Mouse (Mus musculus): ENCODE measurements around the gene Gm12248. TPM values are rescaled to one million over a fixed set of nuclear protein-coding genes. Genes with fewer than 3 reads are reported as not detected.

The Gm12248 gene
- not detected for total RNA-seq (2018; cell fraction: chromatin; rRNA removed)
- not detected for total RNA-seq (2018; cell fraction: cytosol; rRNA removed)
- not detected for total RNA-seq (2018; cell fraction: nucleus; rRNA removed)
- polyA plus RNA-seq (2018) = not detected in 3 replicates

DNA sequence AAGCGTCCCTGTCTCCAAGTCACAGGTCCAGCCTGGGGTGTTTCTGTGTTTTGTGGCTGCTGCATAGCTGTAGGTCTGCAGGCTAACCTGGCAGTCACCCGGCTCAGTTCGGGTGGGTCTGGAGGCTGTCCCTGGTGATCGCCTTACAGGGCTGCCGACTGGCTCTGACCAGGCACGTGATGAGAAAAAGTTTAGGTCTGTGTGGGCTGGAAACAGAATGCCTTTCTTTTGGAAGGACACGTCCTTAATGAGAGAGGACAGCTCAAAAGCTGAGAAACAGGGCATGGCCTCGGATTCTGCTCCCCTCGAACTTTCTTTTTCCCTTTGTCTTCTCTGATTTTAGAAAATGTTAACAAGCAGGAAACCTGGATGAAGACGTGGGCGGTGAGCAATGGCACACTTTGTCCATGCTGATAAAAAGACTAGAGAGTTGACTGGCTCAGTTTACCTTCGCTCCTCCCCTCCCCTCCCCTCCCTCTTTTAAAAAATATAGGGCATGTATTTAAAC lies at the start of gene Gm12248:
TSS of gene Gm12248 (minus strand) at position 114 of the 508 bp plus-strand sequence.
- H3K4me3 ChIP-seq (ENCODE audit: inconsistent target) = peak within 1 kb of the TSS; percentile 20
- no peak within 1 kb of the TSS for H3K27ac ChIP-seq
- H3K36me3 ChIP-seq (ENCODE audit: inconsistent target) = no peaks in the 10 kb centered on the region
- no peaks in the 10 kb centered on the region for H3K79me2 ChIP-seq (ENCODE audit: inconsistent target)
- 12% methylated on average over 12 of the region's 12 CpGs for WGBS (ENCODE audit: missing documents)

DNA sequence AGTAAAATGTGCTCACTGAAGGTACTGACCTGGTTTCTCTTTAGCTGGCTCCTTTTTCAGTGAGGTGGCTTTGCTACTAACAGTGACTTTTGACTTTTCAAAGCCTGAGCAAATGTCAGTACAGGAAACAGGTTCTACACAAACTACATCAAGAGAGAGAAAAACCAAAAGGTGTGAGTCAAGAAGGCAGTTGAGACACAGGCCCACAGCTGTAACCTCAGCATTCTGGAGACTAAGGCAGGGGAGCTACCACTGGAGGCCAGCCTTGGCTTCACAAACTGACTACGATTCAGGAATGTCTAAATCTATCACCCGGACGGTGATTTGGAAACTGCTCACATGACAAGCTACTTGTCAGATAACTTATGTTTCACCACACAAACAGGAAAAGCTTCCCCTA lies 46.5 kb upstream of the Gm12248 start:
- Histone ChIP-seq H3K36me3 (ENCODE audit: inconsistent target) (peaks cover 23% of the 10 kb centered on the region; the same call in 1 of the 2 replicates), H3K27ac (no peak overlapping the region), H3K4me3 (ENCODE audit: inconsistent target) (no peak overlapping the region), H3K79me2 (ENCODE audit: inconsistent target) (no peaks in the 10 kb centered on the region)
- 95% methylated on average over 3 of the region's 3 CpGs for WGBS (ENCODE audit: missing documents)

DNA sequence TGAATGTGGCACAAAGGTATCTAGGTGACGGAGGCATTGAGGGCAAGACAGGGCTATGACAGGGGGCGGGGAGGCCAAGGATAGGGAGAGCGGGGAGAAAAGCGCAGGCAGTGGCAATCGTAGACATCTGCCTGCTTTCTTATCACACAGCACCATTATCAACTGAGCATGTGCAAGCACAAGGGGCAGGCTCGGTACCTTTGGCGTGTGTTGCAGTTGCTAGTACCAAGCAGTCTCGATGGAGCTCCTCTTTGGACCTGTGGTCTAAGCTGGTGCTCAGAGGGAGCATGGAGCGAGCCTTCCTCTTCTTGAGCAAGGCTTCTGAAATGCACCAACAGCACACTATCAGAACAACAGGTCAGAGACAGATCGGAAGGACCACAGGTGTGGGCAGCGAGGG lies 45.9 kb upstream of the Gm12248 start:
- Histone ChIP-seq H3K36me3 (ENCODE audit: inconsistent target) (peaks cover 23% of the 10 kb centered on the region; the same call in 1 of the 2 replicates), H3K27ac (no peak overlapping the region), H3K4me3 (ENCODE audit: inconsistent target) (no peak overlapping the region), H3K79me2 (ENCODE audit: inconsistent target) (no peaks in the 10 kb centered on the region)
- 96% methylated on average over 11 of the region's 11 CpGs for WGBS (ENCODE audit: missing documents)

DNA sequence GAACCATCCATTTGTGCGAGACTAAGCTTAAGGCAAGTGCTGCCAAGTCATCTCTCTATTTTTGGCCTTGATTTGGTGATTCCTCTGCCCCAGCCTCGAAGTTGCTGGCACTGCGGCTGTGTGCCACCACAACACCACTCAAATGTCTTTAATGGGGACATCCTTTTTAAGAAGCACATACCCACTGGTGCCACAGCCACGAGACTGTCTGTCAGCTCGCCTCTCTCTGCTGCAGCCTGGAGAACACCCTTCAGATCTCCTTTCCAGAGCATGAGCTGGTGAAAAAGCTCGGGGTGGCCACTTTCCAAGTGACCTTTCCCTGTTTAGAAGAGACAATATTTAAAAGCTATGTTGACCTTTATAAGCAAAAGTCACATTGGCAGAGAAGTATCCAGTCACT lies 43.7 kb upstream of the Gm12248 start:
- H3K79me2 ChIP-seq (ENCODE audit: inconsistent target) = no peaks in the 10 kb centered on the region
- no peak overlapping the region for H3K27ac ChIP-seq
- WGBS (ENCODE audit: missing documents) = 92% methylated on average over 6 of the region's 6 CpGs
- peaks cover 23% of the 10 kb centered on the region for H3K36me3 ChIP-seq (ENCODE audit: inconsistent target)
- H3K4me3 ChIP-seq (ENCODE audit: inconsistent target) = no peak overlapping the region

DNA sequence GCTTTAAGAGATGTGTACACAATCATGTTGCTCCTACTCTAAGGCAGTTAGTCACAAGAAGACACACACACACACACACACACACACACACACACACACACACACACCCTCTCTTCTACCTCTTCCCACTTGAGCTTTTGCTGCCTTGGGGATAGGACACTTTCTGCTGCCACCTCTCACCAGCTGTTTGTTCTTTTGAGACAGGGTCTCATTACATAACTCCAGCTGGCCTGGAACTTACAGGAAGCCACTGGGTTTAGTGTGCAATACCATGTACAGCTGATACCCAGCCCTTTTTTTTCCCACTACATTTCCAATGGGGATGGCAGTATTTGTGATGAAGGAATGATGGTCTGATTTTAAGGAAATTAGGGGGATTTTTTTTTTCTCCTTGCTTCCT lies 42.4 kb upstream of the Gm12248 start:
- peaks cover 20% of the 10 kb centered on the region for H3K36me3 ChIP-seq (ENCODE audit: inconsistent target)
- no peaks in the 10 kb centered on the region for H3K79me2 ChIP-seq (ENCODE audit: inconsistent target)
- H3K27ac ChIP-seq = no peak overlapping the region
- H3K4me3 ChIP-seq (ENCODE audit: inconsistent target) = no peak overlapping the region

DNA sequence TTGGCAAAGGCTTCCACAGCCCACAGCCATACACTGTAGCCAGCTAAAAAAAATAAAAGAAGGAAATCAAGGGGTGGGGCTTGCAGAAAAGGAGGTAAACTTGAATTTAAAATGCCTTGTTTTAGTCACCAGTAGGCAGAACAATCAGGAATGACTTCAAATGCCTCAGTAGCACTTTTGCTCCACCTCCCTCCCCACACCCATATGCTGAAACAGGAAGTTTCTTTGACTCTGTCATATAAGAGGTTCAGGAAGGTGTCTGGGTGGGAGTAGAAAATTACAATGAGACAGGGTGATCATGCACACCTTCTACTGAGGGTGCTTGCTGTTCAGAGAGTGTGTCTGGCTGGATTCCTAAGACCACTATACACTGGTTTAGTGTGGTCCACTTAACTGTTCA lies 41.9 kb upstream of the Gm12248 start:
- H3K4me3 ChIP-seq (ENCODE audit: inconsistent target) = no peak overlapping the region
- H3K79me2 ChIP-seq (ENCODE audit: inconsistent target) = no peaks in the 10 kb centered on the region
- H3K27ac ChIP-seq = no peak overlapping the region
- peaks cover 25% of the 10 kb centered on the region for H3K36me3 ChIP-seq (ENCODE audit: inconsistent target)

DNA sequence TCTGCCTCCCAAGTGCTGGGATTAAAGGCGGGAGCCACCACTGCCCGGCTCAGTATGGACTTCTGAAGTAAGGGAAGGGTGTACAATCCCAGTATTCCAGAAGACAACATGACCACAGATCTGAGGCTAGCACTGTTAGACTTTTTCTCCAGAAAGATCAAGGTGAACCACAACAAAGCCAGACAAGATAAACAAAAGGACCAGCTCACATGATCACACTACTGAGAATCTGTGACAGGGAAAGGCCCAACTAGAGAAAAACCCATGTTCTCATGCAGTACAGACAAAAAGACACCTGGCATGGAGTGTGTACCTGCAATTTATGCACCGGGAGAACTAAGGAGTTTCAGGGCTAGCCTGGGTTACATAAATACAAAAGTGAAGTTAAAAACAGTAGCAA lies 39.1 kb upstream of the Gm12248 start:
- Histone ChIP-seq H3K79me2 (ENCODE audit: inconsistent target) (no peaks in the 10 kb centered on the region), H3K27ac (no peak overlapping the region), H3K36me3 (ENCODE audit: inconsistent target) (peaks cover 29% of the 10 kb centered on the region), H3K4me3 (ENCODE audit: inconsistent target) (no peak overlapping the region)
- WGBS (ENCODE audit: missing documents) = 95% methylated on average over 3 of the region's 3 CpGs

DNA sequence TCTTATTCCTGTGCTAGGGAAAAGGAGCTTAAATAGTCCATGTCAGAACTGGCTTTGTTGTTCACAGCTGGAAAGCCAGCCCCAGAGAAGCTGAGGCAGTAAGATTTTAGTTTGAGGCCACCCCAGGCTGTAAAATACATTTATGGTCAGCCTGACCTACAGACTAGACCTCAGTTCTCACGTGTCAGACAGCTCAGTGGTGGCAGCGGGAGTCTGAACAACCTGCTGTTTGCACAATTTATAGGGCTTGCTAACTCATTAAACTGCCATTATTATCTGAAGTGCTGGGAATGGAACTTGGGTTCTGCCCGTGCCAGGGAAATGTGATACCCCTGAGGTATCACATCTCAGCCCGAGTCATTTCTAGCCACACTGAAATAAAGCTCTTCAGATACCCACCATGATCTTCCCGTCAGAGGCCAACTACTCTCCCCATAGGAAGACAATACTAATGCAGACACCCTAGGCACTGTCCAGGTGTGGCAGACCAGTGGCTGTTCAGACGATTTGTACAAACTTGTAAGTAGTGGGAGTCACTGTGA lies 36.4 kb upstream of the Gm12248 start:
- no peak overlapping the region for H3K4me3 ChIP-seq (ENCODE audit: inconsistent target)
- H3K27ac ChIP-seq = no peak overlapping the region
- no peaks in the 10 kb centered on the region for H3K79me2 ChIP-seq (ENCODE audit: inconsistent target)
- 90% methylated on average over 6 of the region's 6 CpGs for WGBS (ENCODE audit: missing documents)
- peaks cover 25% of the 10 kb centered on the region for H3K36me3 ChIP-seq (ENCODE audit: inconsistent target)

DNA sequence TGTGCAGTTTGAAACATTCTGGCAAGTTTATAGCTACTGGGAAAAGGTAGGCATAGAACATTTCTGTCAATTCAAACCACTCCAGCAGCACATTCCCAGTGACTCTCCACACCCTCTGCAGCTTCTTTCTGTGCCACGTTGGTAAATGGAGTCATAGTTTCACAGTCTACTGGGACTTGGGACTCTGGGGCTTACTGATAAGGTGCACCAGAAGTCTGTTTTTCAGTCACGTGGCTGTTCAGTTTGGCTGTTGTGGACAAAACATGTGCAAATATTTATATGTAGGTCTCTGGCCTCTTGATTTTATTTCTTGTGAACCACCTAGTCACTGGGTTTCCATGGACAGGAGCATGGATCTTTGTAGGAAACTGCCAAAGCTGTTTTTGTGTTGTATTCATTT lies 34.6 kb upstream of the Gm12248 start:
- Histone ChIP-seq H3K79me2 (ENCODE audit: inconsistent target) (no peaks in the 10 kb centered on the region), H3K27ac (no peak overlapping the region), H3K4me3 (ENCODE audit: inconsistent target) (no peak overlapping the region), H3K36me3 (ENCODE audit: inconsistent target) (peaks cover 25% of the 10 kb centered on the region; the same call in 1 of the 2 replicates)
- WGBS (ENCODE audit: missing documents) = 97% methylated on average over 2 of the region's 2 CpGs

DNA sequence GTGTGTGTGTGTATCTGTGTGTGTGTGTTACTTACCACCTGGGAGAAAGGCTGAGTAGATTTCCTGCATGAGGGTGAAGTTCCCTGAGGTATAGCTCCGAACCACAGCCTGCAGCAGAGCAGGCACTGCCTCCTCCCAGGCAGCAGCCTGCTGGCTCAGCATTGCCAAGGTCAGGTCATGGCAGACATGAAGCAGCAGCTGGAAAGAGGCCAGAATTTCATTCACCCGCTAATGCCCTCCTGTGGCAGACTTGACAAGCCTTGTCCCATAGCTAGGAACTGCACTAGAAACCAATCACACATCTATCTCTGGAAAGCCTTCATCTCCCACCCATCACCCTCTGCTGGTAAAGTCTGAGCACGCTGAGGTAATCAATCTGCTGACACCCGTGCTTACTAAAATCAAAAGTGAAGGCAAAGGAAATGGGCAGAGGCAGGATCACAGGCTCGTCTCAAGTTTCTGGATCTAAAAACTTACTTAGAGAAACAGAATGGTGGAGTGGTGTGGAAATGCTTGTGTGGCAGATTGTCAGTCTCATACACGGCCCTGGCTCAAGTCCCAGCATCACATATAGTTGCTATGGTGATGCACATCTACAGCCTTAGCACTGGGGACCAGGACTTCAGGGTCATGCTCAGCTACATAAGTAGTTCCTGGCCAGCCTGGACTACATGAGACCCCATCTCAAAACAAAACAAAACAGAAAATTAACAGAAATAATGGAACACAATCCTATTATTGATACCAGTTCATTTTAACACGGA lies 33.6 kb upstream of the Gm12248 start:
- 76% methylated on average over 7 of the region's 7 CpGs for WGBS (ENCODE audit: missing documents)
- H3K4me3 ChIP-seq (ENCODE audit: inconsistent target) = no peak overlapping the region
- peaks cover 30% of the 10 kb centered on the region; the same call in 1 of the 2 replicates for H3K36me3 ChIP-seq (ENCODE audit: inconsistent target)
- no peak overlapping the region for H3K27ac ChIP-seq
- no peaks in the 10 kb centered on the region for H3K79me2 ChIP-seq (ENCODE audit: inconsistent target)

DNA sequence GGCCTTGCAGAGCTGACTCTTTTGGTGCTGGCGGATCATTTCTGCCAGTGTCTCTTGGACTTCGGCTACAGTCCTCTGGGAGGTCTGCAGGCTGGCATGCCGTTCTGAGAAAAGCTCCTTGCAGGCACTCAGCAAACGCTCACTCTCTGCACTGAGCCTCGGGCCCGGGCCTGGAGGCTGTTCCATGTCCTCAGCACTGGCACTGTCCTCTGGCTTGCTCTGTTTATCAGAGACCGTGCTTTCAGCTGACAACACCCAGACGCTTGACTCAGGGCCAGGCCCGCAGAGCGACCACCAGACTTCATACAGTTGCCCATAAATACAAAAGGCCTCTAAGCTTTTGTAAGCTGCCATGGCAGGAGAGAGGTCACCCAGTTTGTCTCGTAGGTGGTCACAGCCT lies 32.1 kb upstream of the Gm12248 start:
- Histone ChIP-seq H3K27ac (no peak overlapping the region), H3K79me2 (ENCODE audit: inconsistent target) (no peaks in the 10 kb centered on the region), H3K4me3 (ENCODE audit: inconsistent target) (no peak overlapping the region), H3K36me3 (ENCODE audit: inconsistent target) (peaks cover 27% of the 10 kb centered on the region; the same call in 1 of the 2 replicates)
- 90% methylated on average over 11 of the region's 11 CpGs for WGBS (ENCODE audit: missing documents)

DNA sequence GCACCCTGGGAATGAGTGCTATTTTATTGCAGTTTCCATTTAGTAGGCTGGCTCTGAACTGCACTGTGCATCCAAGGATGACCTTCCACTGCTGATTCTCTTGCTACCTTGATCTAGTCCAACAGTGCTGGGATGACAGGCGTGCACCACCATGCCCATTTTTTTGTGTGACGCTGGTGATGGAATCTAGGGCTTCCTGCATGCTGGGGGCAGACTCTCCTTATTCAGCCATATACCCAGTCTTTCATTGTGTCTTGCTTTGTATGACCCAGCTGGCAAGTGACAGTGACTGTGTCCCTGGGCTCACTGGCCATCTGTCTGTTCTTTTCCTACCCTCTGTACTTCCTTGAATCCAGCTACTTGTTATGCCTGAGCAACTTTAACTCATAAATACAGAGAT lies 30.8 kb upstream of the Gm12248 start:
- Histone ChIP-seq H3K36me3 (ENCODE audit: inconsistent target) (peaks cover 25% of the 10 kb centered on the region; the same call in 1 of the 2 replicates), H3K27ac (no peak overlapping the region), H3K4me3 (ENCODE audit: inconsistent target) (no peak overlapping the region), H3K79me2 (ENCODE audit: inconsistent target) (no peaks in the 10 kb centered on the region)
- 92% methylated on average over 2 of the region's 2 CpGs for WGBS (ENCODE audit: missing documents)

DNA sequence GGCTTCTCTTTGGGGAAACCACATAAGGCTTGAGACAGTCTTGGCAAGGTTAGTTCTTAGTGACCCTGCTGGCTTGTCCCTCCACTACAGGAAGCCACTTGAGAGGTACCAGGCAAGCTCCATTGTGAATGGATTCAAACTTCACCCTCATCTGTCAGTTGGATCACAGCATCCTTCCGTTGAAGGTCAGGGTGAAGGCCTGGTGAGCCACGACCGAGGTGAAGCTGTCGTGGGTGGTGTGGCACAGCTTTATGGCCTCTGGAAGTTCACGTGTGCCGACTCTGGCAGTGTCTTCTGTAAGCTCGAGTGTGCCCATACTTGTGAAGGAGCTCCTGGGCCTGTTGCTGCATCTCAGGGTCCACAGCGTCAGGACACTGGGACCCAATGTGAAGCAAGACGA lies 28.4 kb upstream of the Gm12248 start:
- H3K27ac ChIP-seq = no peak overlapping the region
- H3K79me2 ChIP-seq (ENCODE audit: inconsistent target) = no peaks in the 10 kb centered on the region; the same call in 1 of the 2 replicates
- 93% methylated on average over 9 of the region's 9 CpGs for WGBS (ENCODE audit: missing documents)
- peaks cover 37% of the 10 kb centered on the region; the same call in 1 of the 2 replicates for H3K36me3 ChIP-seq (ENCODE audit: inconsistent target)
- H3K4me3 ChIP-seq (ENCODE audit: inconsistent target) = no peak overlapping the region

DNA sequence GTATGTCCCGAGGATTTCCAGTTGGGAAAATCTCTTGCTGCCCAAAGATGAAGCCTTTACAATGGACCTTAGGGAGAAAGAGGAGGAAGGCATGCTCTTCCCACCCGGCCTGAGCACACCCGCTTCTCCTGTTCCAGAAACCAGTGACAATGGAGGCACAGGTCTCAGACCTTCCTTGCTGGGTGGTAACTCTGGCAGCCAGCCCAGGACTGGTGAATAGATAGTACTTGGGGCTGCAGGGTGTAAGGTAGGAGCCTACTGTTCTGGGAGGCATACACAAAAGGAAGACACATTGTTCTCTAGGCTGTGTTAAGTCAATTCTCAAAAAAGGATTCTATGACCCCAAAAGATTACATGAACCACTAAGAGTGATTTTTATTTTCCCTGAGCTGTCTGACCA lies 27.7 kb upstream of the Gm12248 start:
- no peak overlapping the region for H3K27ac ChIP-seq
- H3K36me3 ChIP-seq (ENCODE audit: inconsistent target) = peaks cover 38% of the 10 kb centered on the region; the same call in 1 of the 2 replicates
- H3K79me2 ChIP-seq (ENCODE audit: inconsistent target) = no peaks in the 10 kb centered on the region; the same call in 1 of the 2 replicates
- 95% methylated on average over 3 of the region's 3 CpGs for WGBS (ENCODE audit: missing documents)
- H3K4me3 ChIP-seq (ENCODE audit: inconsistent target) = no peak overlapping the region

DNA sequence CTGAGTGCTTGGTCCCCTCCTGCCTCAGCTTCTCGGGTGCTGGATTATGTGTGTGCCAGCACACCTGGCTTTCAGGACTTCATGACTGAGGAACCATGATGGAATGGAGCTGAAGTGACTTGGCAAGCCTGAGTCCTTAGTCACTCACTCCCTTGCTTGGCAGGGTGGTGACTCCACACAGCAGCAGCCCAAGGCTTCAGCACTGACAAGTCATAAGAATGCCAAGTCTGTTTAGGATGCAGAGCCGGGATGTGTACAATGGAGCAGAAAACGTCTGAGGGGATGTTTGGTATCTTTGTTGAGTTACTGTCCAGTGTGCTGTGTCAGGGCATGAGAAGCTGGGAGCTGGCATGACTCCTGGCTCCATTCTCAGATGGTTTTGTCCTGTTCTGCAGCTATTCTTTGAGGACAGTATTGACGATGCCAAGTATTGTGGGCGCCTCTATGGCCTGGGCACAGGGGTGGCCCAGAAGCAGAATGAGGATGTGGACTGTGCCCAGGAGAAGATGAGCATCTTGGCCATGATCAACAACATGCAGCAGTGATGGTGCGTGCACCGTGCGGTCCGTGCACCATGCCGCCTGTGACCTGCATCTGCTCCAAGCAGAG lies 24.2 kb upstream of the Gm12248 start:
- Histone ChIP-seq H3K27ac (no peak overlapping the region), H3K79me2 (ENCODE audit: inconsistent target) (no peaks in the 10 kb centered on the region; the same call in 1 of the 2 replicates), H3K36me3 (ENCODE audit: inconsistent target) (peaks cover 71% of the 10 kb centered on the region), H3K4me3 (ENCODE audit: inconsistent target) (no peak overlapping the region)
- WGBS (ENCODE audit: missing documents) = 84% methylated on average over 9 of the region's 10 CpGs
